Mouse (Mus musculus) adrenal gland, adult 18-20 months (tissue): ENCODE measurements around the gene Akap13. TPM values are rescaled to one million over a fixed set of nuclear protein-coding genes. Genes with fewer than 3 reads are reported as not detected.
"Not testable (repeated sequence)": the region's sequence is repeated elsewhere in the genome, so short reads cannot be mapped to it uniquely, and the experiment has no call there.

Experiments used
- DNase-seq, 2 experiments: peaks; one replicate each; pipeline ENCODE4 v3.0.0; 2021 to 2022; ENCODE audit warnings: low spot score in 2 of 2
- total RNA-seq, 2 experiments: library from RNA; stranded (reverse); gene quantifications; 1 replicate in 1 of 2; 2 replicates in 1 of 2; pipeline ENCODE4 v1.2.3; 2021

Gene Akap13
- total RNA-seq, 2 experiments from 2014 or later: 72.4 to 79.4 TPM

DNA sequence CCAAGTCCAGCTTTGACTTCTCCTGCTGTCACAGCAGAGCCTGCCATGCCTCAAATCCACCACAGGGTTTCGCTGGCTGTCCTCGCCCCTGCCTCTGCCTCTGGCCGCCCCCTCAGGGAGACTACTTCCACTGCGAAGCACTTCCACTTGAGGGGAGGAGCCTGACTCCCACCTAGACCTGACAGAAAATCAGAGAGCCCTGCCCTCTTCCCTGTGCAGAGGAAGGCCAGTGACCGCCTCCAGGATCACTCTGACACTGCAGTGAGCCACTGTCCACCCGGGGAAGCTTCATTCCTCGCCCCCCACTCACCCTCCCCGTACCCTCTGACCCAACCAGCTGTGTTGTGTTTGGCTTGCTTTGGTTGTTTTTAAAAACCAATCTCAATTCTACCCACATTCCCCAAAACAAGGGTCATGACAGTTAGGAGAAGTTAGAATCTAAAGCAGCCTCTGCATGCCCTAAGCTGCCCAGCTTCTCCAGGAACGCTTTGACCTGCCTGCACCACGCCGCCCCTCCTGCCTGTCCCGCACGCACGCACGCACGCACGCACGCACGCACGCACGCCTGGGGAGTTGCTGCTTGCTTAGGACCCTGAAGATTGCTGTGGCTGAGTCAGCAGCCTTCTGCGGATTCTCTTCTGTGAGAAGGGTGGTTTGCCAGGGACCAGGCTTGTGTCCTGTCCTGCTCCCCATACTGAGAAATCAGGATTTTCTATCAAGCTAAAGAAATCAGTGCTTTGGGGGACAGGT is 297.3 kb downstream of the Akap13 start:
- no peak for DNase-seq

DNA sequence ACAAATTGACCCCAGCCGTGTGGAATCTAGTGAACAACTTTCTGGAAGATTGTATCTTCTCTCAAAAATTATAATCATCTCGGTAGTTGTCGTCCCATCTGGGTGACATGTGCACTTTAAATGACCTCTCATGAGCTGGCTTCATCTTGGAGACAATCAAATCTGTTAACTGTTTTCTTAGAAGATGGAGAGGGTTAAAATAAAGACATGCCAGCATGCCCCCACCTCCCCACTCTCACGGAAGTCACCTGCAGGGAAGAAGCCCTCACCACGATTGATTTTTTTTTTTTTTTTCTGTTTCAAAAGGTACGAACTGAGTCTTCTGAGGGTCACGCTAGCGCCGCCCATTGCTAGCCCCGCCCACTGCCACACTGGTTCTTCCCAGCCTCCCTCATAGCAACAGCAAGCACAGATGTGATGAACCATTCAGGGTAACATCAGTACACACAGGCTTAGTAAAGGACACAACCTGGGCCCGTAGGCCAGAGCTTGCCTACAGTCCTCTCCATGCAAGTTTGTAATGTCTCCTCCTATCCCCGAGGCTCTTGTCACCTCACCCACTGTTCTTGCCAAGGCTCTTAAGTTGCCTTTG is 298.0 kb downstream of the Akap13 start:
- no peak for DNase-seq

DNA sequence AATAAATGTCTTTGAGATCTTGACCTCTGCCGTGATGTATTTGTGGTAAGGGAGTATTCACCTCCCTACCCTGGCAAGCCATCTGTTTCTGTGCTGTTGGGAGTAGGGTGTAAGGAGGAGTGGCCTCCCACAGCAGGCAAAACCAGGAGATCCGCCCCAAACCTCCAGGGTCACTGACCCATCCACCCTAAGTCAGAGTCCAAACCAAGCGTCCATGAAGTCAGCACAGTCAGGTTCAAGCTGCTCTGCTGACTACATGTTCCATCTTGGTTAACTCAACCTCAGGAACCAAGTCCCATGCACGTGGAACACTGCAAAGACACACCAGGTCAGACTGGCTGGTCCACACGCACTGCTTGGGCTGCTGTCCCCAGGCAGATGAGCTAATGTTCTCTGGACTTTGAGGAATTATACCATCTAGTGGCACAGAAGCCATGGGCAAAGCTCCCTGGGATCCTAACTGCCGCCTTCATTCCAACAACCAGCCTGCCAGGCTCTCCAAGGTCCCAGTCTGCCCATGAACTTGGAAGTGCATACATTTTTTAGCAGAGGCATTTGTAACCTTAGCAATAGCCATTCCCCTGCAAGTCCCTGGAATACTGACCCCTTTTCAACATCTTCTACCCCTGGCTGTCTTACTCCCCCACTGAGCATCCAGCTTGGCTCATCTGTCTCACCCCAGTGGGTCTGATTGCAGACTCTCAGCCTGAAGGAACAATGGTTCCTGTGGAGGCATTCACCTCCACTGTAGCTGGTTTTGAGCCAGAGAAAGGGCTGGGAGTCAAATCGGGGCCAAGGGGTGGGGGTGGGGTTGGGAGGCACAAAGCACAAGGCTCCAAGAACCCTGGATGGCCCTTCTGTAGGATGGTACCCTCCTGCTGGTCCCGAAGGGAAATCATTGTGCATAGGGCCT is 299.5 kb downstream of the Akap13 start:
- DNase-seq: no peak

GRCm38 (mm10) chr7:75755861-75756449 is 300.6 kb downstream of the Akap13 start:
- DNase-seq: no peak

GRCm38 (mm10) chr7:75759992-75760514 is 304.7 kb downstream of the Akap13 start:
- no peak for DNase-seq

- DNase-seq: not testable (repeated sequence)
These were observed 305.5 kb downstream of the Akap13 start for GRCm38 (mm10) chr7:75760661-75761319.

- DNase-seq: not testable (repeated sequence)
These were observed 306.9 kb downstream of the Akap13 start for GRCm38 (mm10) chr7:75762225-75762624.

DNA sequence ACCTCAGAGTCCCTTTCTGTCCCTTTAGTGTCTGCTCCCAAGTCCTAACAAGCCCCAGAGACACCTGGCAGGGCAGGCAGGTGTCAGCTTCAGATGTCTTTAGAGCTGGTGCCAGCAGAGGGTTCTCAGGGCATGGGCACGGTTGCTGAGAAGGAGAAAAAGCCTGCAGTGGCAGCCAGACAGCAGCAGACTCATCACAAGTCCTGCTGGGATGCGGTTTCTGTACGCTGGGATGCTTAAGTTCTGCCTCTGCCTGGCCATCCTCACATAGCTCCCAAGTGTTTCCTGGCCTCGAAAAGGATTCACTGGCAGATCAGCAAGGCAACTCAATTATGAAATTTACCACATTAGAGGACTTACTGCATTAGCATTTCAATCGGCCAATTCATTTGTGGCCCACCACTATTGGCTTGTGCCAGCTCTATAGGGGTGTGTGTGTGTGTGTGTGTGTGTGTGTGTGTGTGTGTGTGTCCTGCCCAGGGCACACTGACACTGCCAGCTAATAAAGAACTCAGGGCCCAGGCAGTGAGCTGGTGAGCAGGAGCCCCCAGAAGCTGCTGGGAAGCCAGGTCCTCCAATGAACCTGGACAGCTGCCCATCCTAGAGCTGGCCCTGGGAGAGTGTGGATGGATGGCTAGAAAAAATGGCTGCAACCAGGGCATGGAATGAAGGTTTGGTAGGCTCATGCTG is 311.9 kb downstream of the Akap13 start:
- DNase-seq: not testable (repeated sequence)

DNA sequence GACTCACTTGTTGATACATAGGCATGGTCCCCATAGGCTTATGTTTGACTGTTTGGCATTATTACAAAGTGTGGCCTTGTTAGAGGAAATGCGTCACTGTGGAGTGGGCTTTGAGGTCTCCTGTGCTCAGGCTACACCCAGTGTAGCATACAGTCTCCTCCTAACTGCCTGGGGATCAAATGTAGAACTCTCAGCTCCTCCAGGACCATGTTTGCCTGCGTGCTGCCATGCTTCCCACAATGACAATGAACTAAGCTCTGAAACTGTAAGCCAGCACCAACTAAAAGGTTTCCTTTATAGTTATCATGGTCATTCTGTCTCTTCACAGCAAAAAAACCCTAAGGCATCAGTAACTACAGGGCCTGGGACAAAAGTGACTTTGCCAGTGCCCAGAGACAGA is 312.8 kb downstream of the Akap13 start:
- DNase-seq: no peak

DNA sequence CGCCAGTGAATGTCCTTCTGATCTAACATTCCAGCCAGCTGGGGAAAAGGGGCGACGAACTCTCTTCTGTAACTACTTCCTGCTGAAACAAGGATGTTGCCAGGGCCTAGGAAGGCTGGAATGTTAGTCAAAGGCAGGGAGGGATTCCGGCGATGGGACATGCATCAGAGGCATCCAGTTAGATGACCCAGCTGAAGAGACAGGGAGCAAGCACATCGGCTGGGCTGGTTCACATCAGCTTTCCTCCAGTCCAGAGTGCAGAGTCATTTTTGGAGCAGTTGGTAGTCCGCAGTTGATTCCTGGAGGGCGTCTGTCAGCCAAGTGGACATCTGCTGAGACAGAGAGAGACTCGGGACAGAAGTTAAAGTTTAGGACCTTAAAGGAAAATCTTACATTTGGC is 314.6 kb downstream of the Akap13 start:
- no peak for DNase-seq

DNA sequence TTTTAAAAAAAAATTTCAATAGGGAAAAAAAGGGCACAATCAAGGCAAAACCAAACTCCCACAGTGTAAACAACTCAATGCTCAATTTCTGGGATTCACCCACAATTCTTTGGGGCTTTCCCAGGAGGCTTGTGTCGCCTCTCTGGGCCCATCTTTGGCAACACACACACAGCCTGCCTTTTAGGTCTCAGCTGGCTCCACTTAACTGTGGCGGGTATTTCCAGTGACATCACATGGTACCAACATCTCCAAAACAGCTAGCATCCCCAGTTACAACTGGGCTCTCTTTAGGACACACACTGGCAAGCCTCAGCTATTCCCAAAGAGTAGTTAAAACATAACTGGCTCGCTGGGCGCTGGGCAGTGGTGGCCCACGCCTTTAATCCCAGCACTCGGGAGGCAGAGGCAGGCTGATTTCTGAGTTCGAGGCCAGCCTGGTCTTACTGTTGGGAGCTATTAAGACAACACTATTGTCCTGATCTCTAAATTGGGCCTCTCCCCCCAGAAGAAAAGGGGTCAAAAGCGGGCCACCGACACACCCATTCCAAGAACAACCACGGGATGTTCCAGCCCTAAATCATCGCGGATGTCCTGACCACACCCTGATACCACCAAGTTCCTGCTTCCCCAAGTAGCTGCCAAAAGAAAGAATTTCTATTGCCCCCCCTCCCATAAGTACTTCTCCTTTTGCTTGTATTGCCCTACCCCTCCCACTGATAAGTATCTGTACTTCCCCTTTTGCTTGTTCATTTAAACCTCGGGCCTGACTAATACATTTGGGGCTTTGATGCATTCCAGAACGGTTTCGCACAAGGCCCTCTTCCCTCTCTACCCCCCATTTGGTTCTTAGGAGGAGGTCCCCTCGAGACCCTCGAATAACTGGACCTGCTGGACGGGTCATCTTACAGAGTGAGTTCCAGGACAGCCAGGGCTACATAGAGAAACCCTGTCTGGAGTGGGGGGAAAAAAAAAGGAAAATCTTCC is 319.1 kb downstream of the Akap13 start:
- DNase-seq: not testable (repeated sequence)

GRCm38 (mm10) chr7:75778053-75778452 is 322.7 kb downstream of the Akap13 start:
- DNase-seq: no peak

DNA sequence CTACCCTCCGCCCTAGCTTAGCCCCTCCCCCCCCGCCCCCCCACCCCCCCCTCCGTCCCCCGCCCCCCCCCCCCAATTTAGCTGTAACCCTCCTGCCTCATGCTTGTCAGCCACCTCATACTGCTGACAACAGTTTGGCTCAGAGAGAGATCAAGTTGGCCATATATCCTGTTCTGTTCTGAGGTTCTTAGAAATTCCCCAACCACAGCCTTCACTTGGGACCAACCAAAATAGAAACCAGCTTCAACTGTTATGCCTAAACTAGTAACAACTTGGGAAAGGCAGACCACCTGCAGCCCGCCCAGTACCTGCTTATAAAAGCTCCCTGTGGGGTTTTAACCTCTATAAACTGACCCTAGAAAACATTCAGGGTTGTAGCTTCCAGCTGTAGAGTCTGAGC is 325.5 kb downstream of the Akap13 start:
- no peak for DNase-seq

- DNase-seq: no peak
These were observed 326.1 kb downstream of the Akap13 start for GRCm38 (mm10) chr7:75781298-75781947.

- DNase-seq: peak; percentile 79 to 83
These were observed 326.8 kb downstream of the Akap13 start for GRCm38 (mm10) chr7:75781948-75782722.

- DNase-seq: no peak
These were observed 327.3 kb downstream of the Akap13 start for GRCm38 (mm10) chr7:75782723-75783011.
